Mouse (Mus musculus) cortical plate, adult 2 months (tissue): ENCODE data around the gene Slc44a3. TPM values are rescaled to one million over a fixed set of nuclear protein-coding genes. Genes with fewer than 3 reads are reported as not detected.

Experiments
- H3K27ac ChIP-seq: fragments of 200-500 bp; 2 replicates; pipeline ENCODE4 v1.5.1; 2012; ENCODE audit warnings: low read length, control low read depth, inconsistent platforms; ENCODE audit not compliant: insufficient read depth
- H3K4me1 ChIP-seq: fragments of 200-500 bp; 2 replicates; pipeline ENCODE4 v1.6.1; 2011; ENCODE audit warnings: low read length; ENCODE audit not compliant: control insufficient read depth, insufficient read depth
- H3K4me3 ChIP-seq: fragments of 200-500 bp; 2 replicates; pipeline ENCODE4 v1.5.1; 2011; ENCODE audit warnings: mild to moderate bottlenecking, low read length, control low read depth; ENCODE audit not compliant: insufficient read depth
- CTCF ChIP-seq: fragments of 200-500 bp; IDR thresholded peaks from 2 replicates; pipeline ENCODE4 v1.5.1; 2011; ENCODE audit warnings: mild to moderate bottlenecking, control low read depth, low read length; ENCODE audit not compliant: insufficient read depth; ENCODE audit errors: extremely low read depth
- POLR2A ChIP-seq: fragments of 200-500 bp; IDR thresholded peaks from 2 replicates; pipeline ENCODE4 v1.6.1; 2011; ENCODE audit warnings: mild to moderate bottlenecking, low read length, control low read depth; ENCODE audit not compliant: insufficient read depth; ENCODE audit errors: extremely low read depth
- polyA plus RNA-seq: library from polyadenylated mRNA; depleted of rRNA; stranded (reverse); fragments of >200 nt; gene quantifications from 2 replicates; pipeline ENCODE4 v1.2.3, GENCODE M21; 2012

Slc44a3 gene
- polyA plus RNA-seq, 1 experiment: 0.08 TPM

DNA sequence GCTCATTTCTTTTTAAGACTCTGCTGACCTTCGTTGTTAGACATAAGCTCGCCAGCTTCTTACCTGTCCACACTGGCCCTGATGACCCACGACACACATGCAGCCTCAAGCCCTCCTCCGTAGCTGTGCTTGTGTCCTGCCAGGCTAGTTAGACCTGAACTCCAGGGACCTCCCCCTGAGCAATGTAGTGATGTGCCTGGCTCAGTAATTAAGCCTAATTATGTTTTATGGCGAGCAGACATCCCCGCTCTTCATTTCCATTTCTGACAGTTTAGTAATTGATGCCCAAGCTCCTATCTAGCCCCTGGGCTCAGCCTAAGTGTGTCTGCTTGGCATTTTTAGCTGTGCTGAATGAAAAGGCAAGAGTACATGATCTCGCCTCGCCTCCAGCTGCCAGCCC lies 83.6 kb downstream of the Slc44a3 start:
- Histone ChIP-seq H3K27ac (no peak overlapping the region), H3K4me1 (no peaks in the 10 kb centered on the region), H3K4me3 (no peak overlapping the region)
- TF ChIP-seq CTCF: no peak
- no peak for TF ChIP-seq POLR2A

DNA sequence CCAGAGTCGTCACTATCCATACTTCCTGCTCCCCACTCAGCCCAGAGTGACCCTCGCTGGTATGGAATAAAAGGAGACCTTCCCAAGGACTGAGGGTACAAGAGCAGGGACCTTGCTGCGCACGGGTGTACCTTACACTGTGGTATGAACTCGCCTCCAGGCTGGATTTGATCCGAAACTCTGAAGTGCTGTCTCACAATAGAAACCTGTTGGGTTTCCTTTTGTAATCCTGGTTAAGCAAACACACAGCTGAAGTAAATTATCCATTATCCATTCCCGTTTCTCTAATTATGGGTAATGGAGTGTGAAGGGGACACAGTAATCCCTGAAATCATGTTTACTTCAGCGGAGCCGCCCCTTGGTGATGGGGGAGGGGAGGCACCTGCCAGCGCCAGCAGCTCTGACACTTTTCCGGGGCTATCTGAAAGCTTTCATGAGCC lies 84.2 kb downstream of the Slc44a3 start:
- H3K4me1 ChIP-seq: no peaks in the 10 kb centered on the region
- TF ChIP-seq CTCF (no peak), POLR2A (no peak)
- no peak overlapping the region for H3K4me3 ChIP-seq
- no peak overlapping the region for H3K27ac ChIP-seq

DNA sequence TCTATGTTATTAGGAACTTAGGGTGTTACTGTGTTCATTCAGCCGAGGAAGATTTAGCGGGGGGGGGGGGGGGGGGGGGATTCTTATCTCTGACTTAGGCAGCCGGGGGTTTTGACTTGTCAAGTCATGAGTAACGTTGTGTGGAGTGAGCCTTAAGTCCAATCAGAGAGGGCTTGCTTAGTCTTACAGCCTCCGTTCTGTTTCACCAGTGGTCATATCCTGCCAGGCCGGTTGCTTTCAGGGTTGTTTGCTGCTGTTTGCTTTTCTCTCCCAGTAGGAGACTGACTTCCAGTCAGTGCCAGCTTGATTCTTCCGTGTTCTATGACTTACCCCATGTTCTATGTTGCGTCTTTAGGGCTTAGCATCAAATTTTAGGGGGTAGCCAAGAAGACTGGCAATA lies 85.8 kb downstream of the Slc44a3 start:
- no peak for TF ChIP-seq CTCF
- no peak for TF ChIP-seq POLR2A
- Histone ChIP-seq H3K27ac (no peak overlapping the region), H3K4me1 (no peaks in the 10 kb centered on the region), H3K4me3 (no peak overlapping the region)

- no peak for TF ChIP-seq POLR2A
- TF ChIP-seq CTCF: no peak
- no peaks in the 10 kb centered on the region for H3K4me1 ChIP-seq
- no peak overlapping the region for H3K4me3 ChIP-seq
- no peak overlapping the region for H3K27ac ChIP-seq
Measured at GRCm38 (mm10) chr3:121444414-121444813, 87.8 kb downstream of the Slc44a3 start.

DNA sequence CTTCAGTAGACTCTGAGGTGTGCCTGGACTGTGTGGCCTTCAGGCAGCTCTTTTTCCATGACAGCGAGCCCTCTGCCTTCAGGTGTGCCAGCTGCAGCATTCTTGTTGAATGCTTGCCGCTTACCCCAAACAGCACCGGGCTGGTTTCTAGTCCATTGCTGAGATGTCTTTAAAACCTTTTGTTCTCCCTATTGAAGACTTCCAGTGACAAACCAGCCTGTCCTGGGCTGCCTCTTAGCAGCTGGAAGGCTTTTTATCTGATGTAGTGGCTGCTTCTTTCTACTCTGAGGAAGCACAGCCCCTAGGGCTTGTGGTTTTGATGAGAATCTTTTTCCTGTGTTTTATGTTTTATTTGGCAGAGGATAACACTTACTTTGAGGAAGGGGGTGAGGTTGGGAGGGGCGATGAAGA lies 88.3 kb downstream of the Slc44a3 start:
- H3K4me3 ChIP-seq: no peak overlapping the region
- TF ChIP-seq CTCF: no peak
- no peak for TF ChIP-seq POLR2A
- no peaks in the 10 kb centered on the region for H3K4me1 ChIP-seq
- no peak overlapping the region for H3K27ac ChIP-seq

- H3K4me3 ChIP-seq: no peak overlapping the region
- no peak overlapping the region for H3K27ac ChIP-seq
- H3K4me1 ChIP-seq: no peaks in the 10 kb centered on the region
- TF ChIP-seq CTCF: no peak
- no peak for TF ChIP-seq POLR2A
Measured at GRCm38 (mm10) chr3:121442288-121442687, 89.9 kb downstream of the Slc44a3 start.

DNA sequence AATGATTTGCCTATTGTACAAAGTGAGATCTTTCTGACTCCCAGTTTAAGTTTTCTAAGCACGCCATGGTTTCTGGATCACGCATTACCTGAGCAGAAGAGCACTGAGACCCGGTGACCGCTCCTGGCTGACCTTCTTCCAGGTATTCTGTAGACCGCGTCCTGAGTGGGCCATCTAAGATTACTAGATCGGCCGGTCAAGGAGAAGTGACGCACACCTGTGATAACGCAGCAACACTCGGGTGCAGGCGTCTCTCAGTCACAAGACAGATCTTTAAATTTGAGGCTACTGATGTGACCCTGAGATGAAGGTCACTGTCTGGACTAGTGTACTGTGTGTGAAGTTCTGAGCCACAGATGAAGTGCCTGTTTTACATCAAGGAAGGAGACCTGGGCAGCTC lies 90.7 kb downstream of the Slc44a3 start:
- Histone ChIP-seq H3K27ac (no peak overlapping the region), H3K4me3 (no peak overlapping the region), H3K4me1 (no peaks in the 10 kb centered on the region)
- TF ChIP-seq POLR2A (no peak), CTCF (no peak)

GRCm38 (mm10) chr3:121439623-121440161 lies 92.5 kb downstream of the Slc44a3 start:
- Histone ChIP-seq H3K27ac (no peak overlapping the region), H3K4me1 (peaks cover 2% of the 10 kb centered on the region; the same call in 1 of the 2 replicates), H3K4me3 (no peak overlapping the region)
- TF ChIP-seq POLR2A (no peak), CTCF (no peak)

DNA sequence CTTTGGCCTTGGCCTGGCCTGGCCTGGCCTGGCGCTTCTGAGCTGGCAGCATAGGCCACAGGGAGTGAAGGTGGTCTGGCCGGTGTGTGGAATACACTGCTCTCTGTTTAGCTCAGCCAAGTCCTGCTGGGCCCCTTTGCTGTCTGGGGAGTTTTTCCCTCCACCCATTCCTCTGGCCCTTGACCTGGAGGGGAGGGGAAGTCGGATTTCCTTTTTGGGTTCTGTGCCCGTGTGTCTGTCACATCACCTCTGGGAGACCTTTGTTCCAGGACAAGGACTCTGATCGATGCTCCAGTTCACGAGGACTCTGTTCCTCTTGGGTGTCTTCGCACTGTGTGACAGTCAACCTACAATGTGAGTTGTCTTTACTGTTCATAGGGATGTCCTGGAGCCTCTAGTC lies 94.2 kb downstream of the Slc44a3 start:
- no peak for TF ChIP-seq POLR2A
- no peak for TF ChIP-seq CTCF
- Histone ChIP-seq H3K4me3 (no peak overlapping the region), H3K27ac (no peak overlapping the region), H3K4me1 (peaks cover 2% of the 10 kb centered on the region; the same call in 1 of the 2 replicates)

GRCm38 (mm10) chr3:121437070-121437469 lies 95.1 kb downstream of the Slc44a3 start:
- Histone ChIP-seq H3K4me1 (peaks cover 2% of the 10 kb centered on the region; the same call in 1 of the 2 replicates), H3K4me3 (no peak overlapping the region), H3K27ac (no peak overlapping the region)
- TF ChIP-seq POLR2A: no peak
- TF ChIP-seq CTCF: no peak

DNA sequence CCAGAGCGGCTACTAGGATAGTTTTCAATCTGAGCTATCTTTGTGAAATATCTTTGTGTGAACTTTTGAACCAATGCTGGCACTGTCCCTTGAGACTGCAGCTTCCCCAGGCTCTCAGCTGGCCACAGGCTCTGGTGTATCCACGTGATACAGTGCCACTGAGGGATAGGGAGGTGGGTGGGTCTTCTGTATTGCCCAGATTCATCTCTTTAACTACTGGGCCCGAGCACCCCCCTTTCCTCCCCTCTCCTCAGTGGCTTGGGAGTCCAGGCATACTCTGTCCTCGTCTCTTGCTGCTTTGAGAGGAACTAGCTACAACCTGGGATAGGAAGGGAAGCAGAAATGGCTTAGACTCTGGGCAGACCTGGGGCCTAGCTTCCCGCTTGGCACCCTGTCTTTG lies 96.9 kb downstream of the Slc44a3 start:
- peaks cover 2% of the 10 kb centered on the region; the same call in 1 of the 2 replicates for H3K4me1 ChIP-seq
- H3K4me3 ChIP-seq: no peak overlapping the region
- H3K27ac ChIP-seq: no peak overlapping the region
- no peak for TF ChIP-seq POLR2A
- TF ChIP-seq CTCF: no peak

GRCm38 (mm10) chr3:121433968-121434533 lies 98.2 kb downstream of the Slc44a3 start:
- H3K4me1 ChIP-seq: peaks cover 2% of the 10 kb centered on the region; the same call in 1 of the 2 replicates
- TF ChIP-seq CTCF: no peak
- no peak for TF ChIP-seq POLR2A
- H3K4me3 ChIP-seq: no peak overlapping the region
- H3K27ac ChIP-seq: no peak overlapping the region
